Mouse (Mus musculus) MEL-GATA-1-ER (cell line): Measurements from ENCODE around the gene Tmco5.

Experiments
- DNase-seq: peaks from one replicate; pipeline ENCODE4 v3.0.0-alpha.2; 2012; ENCODE audit warnings: low read depth; ENCODE audit errors: extremely low read depth

Tmco5 gene

DNA sequence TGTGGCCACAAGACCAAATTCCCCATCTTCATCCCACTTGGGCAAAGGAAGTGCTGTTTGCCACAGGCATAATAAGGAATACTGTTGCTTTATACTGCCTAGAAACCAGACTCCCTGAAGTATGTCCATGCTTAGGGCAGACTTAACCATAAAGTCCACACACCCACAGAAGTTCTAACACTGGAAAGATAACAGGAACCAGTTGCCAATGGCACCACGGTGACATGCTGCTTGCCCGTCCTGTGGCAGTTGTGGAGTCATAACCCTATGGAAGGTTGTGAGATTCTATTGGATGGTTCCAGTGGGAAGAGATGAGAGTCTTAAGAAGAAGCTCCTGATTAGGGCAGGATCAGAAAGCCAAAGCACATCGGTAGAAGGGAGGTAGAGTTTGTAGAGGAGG, at the start of gene Tmco5:
Gene Tmco5 (plus strand): TSS at position 301 of the 400 bp plus-strand sequence.
- no peak for DNase-seq

DNA sequence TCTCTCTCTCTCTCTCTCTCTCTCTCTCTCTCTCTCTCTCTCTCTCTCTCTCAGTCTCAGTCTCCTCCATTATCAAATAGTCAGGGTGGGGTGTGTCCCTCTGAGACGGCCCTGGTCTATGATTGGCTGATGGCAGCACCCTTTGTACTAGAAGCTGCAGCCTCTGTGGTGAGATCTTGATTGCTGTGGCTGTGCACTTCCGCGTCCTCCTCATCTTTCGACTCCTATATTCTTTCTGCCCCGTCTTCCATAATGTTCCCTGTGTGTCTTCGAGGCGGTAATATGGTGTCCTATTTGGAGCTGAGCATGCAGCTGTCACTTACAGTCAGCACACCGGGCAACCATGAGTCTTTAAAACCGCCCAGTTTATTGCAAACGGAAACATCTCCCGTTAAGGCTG, 46.6 kb upstream of the Tmco5 start:
- DNase-seq = no peak

DNA sequence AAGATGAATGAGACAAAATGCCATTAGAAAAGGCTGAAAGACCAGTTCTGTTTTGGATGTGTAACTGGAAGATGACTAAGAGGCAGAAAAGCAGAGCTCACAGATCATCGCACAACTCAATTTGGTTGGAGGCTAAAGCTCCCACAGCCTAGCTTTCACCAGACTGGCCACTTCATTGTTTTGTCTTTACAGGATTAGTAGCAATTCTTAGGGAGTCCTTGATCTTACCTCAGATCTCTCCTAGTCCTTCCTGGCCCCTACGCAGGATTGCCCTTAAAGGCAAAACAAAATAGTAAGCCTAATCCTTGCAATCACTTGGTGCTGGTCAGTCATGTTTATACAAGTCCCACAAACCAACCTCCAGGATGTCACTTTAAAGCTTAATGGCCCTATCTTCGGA, 40.7 kb upstream of the Tmco5 start:
- DNase-seq = no peak

DNA sequence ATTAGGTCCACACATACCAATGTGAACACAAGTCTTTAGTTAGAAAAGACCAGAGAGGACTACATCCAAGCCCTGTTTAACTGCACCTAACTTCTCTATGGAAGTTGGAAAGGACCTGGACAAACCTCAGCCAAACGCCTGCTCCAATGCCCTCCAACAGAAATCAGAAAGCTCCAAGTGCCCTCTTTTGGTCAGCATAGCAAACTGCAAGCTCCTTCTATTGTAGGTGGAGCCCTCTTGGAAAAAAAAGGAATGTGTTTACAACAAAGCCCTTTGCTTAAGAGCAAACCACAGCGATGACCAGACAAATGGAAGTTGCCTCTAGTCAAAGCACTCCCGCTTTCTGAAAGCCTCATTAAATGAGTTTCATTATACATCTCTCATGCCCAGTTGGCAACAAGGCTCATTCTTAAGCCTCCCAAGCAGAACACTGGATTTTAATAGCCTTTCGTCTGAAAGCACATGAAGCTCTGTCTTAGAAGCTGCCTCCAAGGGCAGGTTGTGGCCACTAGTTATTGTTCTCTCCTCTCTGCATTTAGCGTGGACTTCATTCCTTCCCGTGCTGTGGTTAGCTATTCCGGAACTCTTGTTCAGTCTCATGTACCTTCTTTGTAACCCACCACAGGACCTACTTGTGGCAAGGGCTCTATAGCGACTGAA, 39.8 kb upstream of the Tmco5 start:
- DNase-seq = peak; percentile 0

DNA sequence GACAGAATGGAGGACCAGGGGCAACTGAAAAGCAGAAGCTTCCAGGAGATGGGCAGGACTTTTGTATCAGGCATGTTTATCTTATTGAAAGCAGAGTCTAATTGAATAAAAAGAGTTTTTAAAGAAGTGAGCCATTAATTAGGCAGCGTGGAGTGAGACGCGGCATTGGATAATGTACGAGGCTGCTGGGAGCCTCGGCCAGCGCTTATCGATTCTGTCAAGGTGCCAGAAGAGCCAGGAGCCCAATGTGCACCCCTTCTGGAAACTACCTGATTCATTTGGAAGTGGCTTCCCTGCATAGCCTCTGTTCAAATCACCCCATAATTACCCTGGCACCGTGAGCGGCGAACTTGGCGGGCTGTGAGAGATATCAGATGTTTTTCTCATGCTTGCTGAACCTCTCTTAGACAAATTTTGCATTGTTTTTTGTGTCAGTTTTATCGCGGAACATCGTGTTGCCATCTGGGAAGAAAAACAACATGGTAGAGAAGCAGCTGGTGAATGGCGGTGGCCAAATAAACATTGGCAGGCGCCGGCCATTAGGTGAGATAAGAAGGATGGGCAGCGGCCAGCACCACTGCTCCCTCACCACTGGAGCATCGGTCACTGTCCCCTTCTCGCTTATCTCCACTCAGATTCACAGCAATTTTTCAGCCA, 28.4 kb upstream of the Tmco5 start:
- no peak for DNase-seq

DNA sequence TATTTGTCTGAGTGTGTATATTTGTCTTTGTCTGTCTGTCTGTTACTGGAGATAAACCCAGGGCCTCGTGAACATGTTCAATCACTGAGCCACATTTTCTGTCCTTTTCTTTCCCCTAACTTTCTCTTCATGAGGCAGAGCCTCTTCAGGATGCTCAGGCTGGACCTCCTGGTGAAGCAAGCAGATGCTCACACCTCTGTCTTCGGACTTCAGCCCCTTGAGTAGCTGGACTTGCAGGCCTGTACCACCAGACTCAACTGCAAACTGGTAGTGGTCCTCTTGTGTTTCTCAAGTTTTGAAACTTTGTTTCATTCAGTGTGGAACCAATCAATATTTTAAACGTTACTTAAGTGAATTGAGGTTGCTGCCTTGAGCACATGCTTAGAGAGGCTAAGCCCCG, 27.1 kb upstream of the Tmco5 start:
- DNase-seq = no peak

DNA sequence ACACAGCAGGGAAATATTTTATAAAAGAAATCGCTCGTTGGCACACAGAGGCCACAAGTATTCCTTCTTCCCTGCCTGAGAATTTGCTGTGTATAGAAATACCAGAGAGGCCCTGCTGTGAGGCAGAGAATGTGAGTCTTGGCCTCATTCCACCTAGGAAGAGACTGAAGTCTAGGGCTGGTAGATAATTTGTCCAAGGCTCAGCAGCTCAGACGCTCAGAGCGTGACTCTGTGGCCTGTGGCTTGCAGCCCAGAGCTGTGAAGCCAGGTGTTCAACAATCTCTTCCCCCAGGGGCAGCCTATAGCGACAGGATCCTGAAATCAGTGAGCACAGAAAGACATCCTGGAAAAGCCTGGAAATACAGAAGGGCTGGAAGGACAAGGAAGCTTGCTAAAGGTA, 26.2 kb upstream of the Tmco5 start:
- DNase-seq = no peak

DNA sequence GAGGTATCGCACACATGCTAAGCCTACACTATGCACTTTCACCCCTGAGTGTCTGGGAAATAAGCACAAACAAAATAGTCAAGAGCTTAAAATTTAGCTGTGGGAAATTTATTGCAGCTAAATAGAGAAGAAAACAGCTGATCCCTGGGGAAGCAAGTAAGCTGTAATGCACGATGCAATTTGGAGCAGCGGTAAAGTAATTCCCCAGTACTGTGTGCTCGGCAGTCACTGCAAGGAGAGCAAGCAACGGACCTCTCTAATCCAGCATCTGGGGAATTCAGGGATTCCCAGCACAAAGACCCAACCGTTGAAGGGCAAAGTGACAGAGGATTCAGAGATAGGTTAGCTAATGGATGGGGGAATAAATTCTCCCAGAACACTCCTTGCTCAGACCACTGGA, 19.8 kb upstream of the Tmco5 start:
- DNase-seq = no peak

DNA sequence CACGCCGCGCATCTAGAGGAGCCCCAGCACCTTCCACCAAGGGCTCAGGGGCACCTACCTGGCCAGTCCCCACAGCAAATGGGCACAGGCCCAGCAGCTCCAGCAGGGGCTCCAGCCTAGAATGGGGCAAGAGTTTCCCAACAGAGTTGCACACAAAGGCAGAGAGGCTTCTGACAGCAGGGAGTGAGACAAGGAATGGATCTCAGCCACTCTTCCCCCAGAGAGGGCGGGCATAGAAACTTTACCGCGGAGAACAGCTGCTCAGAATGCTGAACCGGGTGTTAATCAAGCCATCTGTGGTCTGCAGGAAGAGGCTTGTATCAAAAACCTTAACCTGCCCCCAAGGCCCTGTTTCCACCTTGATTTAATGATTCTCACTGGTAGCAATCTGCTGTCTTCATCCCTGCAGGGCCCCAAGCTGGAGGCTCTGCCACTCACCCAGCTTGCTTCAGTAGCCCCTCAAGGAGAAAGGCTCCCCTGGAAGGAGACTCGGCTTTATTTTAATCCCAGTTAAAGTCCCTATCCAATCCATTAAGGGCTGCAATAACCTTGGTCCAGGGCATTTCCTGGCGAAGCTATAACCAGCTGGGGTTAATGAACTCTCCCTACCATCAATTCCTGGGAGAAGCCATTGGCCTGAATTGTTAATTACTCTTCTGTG, 1.4 kb upstream of the Tmco5 start:
- DNase-seq = no peak

DNA sequence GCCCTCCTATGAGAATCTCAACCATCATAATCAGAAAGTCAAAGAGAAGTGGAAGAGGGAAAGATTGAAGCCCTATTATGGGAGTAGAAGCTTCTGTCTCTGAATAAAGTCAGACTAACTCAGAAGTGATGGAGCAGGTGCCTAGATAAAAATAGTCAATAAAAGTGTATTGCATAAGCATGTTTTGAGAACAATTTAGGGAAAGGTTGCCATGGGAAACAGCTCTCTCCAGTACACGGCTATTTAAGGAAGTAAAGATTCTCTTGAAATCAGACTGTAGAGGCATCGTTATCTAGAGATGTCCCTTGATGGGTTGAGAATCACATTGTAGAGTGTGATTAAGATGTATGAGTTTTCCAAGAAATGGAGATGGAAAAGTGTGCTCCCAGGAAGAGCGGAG, 1.2 kb downstream of the Tmco5 start:
- no peak for DNase-seq

DNA sequence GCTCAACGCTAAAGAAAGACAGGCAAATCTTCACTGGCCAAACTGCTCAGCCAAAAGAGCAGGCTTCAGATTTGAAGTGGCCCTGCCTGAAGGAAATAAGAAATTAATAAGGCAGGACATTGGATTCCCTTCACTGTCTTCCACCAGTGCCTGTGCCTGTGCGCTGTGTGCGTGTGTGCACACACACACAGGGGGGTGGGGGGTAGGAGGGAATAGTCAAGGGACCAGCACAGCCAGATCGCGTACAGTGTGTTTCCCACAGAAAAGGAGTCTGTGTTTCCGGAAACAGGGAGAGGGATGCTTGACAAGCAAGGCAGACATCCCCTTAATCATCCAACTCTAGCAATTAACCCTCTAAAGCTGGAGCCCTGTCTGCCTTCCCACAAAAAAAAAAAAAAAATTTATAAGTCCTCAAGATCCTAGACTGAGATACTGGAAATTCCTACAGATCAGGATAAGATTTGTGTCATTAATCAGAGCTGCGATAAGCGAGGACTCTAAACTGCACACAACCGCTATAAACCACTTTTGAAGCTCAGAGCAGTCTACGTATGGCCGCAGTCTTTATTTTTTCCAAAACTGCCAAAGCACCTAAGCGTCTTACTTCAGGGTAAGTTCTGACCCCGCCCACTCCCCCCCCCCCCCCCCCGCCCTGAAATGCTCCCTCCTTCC, 15.0 kb downstream of the Tmco5 start:
- DNase-seq = no peak

DNA sequence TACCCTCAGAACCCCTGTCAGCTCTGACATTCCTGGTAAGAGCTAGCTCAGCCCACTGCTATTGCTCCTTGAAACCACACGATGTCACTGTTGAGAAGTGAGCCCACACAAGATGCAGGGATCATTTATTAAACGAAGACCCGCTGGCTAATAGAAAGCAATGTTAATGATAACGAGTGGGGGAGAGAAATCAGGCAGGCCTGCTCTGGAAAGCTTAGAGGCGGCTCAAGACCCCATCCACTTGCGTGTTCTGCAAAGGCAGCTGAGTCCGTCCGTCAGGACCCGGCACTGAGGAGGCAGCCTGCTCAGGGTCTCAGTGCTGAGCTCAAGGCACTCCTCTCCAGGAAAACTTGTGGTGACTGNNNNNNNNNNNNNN, 15.5 kb downstream of the Tmco5 start:
- peak; percentile 33 for DNase-seq

DNA sequence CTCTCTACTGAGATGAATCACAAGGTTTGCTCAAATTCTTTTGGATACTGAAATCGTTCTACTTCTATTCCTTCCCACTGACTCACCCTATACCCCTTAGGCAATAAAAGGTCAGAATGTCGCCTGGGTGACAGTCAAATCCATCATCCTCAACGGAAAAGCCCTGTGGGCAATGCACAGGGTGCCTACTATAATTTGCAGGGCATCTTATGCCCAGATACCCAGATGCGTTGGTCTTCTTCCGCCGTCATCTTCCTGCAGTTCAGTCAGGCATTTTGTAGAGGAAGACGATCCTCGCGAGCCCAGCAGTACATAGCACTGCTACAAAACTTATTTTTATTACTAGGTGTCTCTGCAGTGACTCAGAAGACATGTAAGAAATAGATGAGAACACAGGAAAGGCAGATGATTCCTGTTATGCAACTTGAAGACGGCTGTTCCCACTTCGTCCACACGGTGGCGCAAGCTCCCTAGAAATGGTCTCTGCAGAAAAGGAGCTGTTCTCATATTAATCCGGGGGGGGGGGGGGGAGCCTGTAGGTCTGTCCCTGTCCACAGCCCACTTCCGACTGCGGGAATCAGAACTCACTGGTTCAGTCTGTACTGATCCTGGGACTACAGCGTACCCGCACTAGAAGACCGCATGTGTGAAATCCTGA, 21.3 kb downstream of the Tmco5 start:
- DNase-seq = peak; percentile 44

DNA sequence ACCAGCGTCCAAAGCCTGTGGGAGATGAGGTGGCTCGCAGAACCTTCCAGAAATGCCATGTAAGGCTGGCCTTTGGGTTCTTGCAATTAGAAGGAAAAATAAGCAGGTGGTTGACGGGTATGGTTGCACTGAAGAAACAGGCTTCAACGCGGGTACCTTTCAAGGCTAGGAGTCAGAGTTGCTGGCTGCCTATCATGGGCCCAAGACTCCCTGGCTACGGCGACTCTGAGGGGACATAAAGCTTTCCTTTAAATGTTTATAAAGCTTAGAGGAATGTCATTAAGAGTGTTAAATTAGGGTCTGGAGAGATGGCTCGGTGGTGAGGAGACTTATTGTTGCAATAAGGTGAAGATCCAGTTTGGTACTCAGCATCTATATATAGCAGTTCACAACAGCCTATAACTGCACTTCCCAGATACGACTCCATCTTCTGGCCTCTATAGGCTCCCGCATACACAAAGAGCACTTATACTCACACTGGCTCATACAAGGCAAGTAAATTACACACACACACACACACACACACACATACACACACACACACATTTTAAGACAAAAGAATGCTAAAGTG, 21.9 kb downstream of the Tmco5 start:
- DNase-seq = no peak

DNA sequence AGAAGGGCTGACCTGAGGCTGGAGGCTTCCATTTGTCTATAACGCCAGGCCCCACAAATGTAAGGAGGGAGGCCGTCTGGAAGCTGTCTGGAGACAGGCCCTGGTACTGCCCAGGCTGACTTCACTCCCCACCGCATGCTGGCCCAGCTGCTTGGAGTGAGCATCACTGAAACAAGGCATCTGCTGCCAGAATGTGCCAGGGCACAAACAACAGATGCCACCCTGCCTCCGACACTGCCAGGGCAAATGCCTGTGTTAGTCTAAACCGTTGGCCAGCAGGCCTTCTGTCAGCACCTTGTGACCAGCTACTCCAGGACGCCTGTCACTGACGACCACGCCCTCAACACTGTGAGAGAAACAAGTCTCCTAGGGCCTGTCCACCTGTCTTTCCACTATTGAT, 29.8 kb downstream of the Tmco5 start:
- DNase-seq = no peak

DNA sequence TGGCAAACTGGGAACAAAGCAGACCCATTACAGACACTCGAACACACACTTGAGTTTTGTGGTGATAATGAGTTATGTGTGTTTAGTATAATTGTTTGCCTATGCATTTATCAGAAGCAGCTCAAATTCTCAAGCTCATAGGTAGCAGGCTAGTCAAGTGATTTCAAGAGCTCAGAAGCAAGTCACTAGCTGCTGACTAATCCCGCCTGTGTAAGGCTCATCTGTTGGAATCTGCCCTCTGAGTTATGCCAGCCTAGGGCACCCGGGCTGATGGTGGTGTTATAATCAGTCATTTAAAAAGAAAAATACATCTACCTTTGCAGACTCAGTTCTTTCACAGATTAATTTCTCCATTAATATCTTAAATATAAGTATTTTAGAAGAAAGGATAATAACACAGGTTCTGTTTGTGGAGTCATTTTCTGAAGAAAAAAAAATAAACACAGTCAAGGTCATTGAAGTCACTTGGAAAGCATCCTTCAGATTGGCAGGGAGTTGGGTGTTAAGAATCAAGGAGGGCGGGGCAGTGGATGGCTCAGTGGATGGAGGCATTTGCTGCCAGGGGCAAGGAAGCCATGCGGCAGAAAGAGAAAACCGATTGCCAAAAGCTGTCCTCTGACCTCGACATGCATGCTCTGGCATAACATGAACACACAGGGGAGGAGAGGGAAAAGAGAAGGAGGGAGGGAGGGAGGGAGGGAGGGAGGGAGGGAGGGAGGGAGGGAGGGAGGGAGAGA, 34.0 kb downstream of the Tmco5 start:
- DNase-seq = no peak

DNA sequence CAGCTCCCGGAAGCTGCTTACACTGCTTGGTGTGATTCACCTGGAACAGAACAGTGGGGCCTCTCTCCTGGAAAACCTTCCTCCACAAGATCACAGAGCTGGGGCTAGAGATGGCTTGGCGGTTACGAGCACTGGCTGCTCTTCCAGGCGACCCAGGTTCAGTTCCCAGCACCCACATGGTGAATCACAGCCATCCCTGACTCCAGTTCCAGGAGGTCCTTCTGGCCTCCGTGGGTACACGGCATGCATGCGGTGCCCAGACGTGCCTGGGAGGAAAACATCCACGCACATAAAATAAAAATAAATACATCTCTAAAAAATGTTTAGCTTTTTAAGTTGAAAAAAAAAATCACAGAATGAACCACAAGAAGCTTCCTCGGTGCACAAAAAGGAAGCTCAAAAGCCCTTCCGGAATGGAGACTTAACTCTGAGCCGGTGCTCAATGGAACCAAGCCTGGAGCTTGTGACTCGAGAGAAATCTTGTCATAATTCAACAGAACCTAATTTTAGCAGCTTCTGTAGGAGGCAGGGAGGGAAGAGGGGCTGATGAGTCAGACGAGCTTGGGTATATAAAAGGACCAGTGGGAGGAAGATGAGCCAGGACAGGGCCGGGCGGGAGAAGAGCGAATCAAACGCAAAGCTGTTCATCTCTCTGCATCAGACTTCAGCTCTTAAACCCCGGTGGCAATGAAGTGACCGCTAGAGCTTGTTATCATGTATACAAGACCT, 35.4 kb downstream of the Tmco5 start:
- DNase-seq = no peak

DNA sequence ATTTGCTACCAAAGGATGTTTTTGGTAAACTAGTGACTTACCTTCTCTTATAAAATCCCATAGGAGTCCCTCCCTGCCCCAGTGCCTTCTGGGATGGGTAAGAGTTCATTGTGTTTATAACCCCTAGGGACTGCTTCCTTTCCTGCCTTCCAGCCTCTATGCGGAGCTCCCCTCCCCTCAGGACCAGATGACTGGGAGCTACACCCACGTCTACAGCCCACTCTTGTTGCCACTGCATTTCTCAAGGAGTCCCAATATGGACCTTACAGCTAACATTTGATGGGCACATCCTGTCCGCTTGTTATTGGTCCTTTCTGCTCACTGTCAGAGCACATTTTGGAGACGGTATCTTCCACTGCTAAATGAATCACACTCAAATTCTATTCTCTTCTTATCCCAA, 36.1 kb downstream of the Tmco5 start:
- no peak for DNase-seq

DNA sequence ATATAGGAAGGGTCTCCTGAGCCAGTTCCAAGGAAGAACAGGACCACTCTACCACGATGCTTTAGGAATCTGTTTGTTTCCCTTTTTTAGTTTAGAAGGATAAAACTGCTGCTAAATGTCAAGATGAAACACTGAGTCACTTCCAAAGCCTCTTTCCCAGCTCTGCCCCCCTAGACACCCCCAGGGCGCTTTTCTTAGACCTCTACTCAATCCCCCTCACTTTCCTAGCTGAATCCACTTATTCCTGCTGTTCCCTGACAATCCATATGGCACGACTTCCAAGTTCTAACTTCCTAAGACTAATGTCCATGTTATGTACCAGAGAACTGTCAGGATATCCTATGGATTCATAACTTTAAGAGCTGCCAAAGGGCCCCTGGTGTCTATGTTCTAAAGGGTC, 40.1 kb downstream of the Tmco5 start:
- no peak for DNase-seq
